Mouse (Mus musculus): ENCODE results near the gene Gpr161. TPM values are rescaled to one million over a fixed set of nuclear protein-coding genes. Genes with fewer than 3 reads are reported as not detected.
A peak's percentile ranks its signal among the peaks of the same experiment; 100 is the strongest.

Gene Gpr161
- polyA plus RNA-seq, 1 experiment from 2014 or later: 2.2 TPM

DNA sequence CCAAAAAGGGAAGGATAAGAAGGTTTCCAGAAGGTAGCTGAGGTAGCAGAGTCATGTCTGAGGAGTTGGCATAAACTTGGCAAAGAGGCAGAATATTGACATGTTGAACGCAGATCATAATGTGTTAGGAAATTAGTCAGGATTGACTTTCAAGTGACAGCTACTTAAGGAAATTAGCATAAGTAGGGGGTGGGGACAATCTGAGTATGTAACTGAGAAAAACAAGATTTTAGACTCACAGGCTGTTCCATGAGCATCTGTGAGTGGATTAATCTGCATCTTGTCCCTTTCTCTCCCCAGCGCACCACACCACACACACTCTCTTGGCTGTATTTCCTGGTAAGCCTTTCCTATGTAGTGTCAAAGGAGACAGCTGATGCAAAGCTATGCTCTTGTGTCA, 6.0 kb downstream of the Gpr161 start:
- Histone ChIP-seq H3K4me3 (ENCODE audit: low read depth, low read length) (no peak overlapping the region), H3K4me1 (replicated peaks; ENCODE audit: control insufficient read depth, insufficient read depth, low read length) (no peaks in the 10 kb centered on the region), H3K4me2 (ENCODE audit: low read depth, low read length, severe bottlenecking) (no peak overlapping the region), H3K9me3 (ENCODE audit: control insufficient read depth, low read length) (no peaks in the 10 kb centered on the region), H3K36me3 (ENCODE audit: control insufficient read depth, insufficient read depth, low read length) (no peaks in the 10 kb centered on the region), H3K9ac (ENCODE audit: low read length) (no peak overlapping the region), H3K27me3 (ENCODE audit: control insufficient read depth, insufficient read depth, low read length) (no peaks in the 10 kb centered on the region), H3K27ac (ENCODE audit: low read depth, low read length) (no peak overlapping the region)
- WGBS: 93% methylated on average over 2 of the region's 2 CpGs
- DNase-seq (ENCODE audit: low spot score) (no peak), ATAC-seq (replicated peaks; ENCODE audit: low FRiP score) (no peak)

DNA sequence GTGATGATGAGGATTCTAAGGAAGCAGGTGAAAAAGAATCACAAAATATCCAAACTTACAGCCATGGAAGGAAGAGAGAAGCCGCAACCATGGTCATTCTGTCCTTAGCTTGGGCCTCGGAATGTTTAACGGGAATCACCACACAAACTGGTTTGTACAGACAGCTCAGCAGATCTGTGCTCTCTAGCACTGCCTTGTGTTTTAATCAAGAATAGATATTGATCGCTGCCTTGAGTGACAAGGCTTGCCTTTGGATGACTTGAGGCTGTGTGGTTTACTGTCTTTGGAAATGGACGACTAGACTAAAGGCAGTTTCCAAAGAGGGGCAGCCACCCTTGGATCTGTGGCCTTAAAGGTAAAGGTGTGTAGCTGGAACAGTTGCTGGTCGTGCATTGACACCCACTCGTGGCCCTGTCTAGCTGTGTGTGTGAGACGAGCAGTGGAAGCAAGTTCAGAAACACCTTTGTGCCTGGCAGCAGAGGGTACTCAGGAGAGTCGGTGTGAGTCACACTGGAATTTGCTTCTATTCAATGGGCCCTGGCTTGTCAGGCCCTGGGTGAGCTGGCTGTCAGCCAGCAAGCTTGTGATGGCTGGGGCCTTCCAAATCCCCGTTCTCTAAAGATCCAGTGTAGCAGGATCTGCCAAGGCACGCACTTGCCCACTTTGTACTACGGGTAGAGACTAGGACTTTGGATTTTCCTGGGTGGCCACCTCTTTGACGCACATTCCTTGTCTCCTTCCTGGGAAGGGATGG, 7.0 kb downstream of the Gpr161 start:
- Histone ChIP-seq H3K9me3 (ENCODE audit: control insufficient read depth, low read length) (no peaks in the 10 kb centered on the region), H3K9ac (ENCODE audit: low read length) (no peak overlapping the region), H3K36me3 (ENCODE audit: control insufficient read depth, insufficient read depth, low read length) (no peaks in the 10 kb centered on the region), H3K27ac (ENCODE audit: low read depth, low read length) (no peak overlapping the region), H3K4me3 (ENCODE audit: low read depth, low read length) (no peak overlapping the region), H3K4me1 (replicated peaks; ENCODE audit: control insufficient read depth, insufficient read depth, low read length) (no peaks in the 10 kb centered on the region), H3K4me2 (ENCODE audit: low read depth, low read length, severe bottlenecking) (no peak overlapping the region), H3K27me3 (ENCODE audit: control insufficient read depth, insufficient read depth, low read length) (no peaks in the 10 kb centered on the region)
- ATAC-seq (replicated peaks; ENCODE audit: low FRiP score) (peak; percentile 65), DNase-seq (ENCODE audit: low spot score) (no peak)
- WGBS: 75% methylated on average over 13 of the region's 13 CpGs

DNA sequence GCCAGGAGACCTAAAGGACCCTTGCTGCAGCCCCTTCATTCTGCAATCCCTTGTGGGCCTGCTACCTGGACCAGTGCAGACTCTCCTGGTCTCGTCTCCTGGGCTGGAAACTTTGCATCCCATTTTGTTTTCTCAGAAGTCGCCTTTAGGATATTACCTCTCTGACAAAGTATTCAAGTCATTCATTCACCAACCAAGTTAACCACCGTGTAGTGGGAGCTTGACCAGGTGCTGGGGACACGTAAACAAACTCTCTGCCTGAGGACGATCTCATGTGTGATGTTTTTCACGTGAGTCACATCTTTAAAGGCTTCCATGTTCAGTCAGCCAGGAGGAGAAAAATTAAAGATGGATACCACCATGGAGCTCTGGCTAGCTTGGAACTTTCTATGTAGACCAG, 7.6 kb downstream of the Gpr161 start:
- Histone ChIP-seq H3K27me3 (ENCODE audit: control insufficient read depth, insufficient read depth, low read length) (no peaks in the 10 kb centered on the region), H3K4me1 (replicated peaks; ENCODE audit: control insufficient read depth, insufficient read depth, low read length) (no peaks in the 10 kb centered on the region), H3K9me3 (ENCODE audit: control insufficient read depth, low read length) (no peaks in the 10 kb centered on the region), H3K27ac (ENCODE audit: low read depth, low read length) (no peak overlapping the region), H3K4me2 (ENCODE audit: low read depth, low read length, severe bottlenecking) (no peak overlapping the region), H3K36me3 (ENCODE audit: control insufficient read depth, insufficient read depth, low read length) (no peaks in the 10 kb centered on the region), H3K4me3 (ENCODE audit: low read depth, low read length) (no peak overlapping the region), H3K9ac (ENCODE audit: low read length) (no peak overlapping the region)
- ATAC-seq (replicated peaks; ENCODE audit: low FRiP score) (no peak; the same call in 1 of the 2 replicates), DNase-seq (ENCODE audit: low spot score) (no peak)
- 86% methylated on average over 6 of the region's 6 CpGs for WGBS

DNA sequence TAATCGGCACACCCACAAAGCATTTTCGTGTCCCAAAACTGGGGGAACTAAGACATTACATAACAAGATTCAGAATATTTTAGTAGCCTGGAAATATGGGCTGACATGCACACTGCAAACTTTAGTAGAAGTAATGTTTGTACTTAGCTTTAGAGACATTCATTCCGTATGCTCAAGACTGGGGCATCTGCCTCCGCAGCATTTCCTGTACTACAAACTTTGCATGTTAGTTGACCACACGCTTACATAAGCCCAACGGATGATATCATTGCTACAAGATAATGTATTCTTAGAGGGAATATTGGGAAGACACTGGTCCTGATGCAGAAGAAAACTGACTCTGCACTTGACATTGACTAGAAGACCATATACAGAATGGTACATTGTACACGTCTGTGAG, 8.8 kb downstream of the Gpr161 start:
- no peaks in the 10 kb centered on the region for H3K27me3 ChIP-seq (ENCODE audit: control insufficient read depth, insufficient read depth, low read length)
- no peak overlapping the region for H3K27ac ChIP-seq (ENCODE audit: low read depth, low read length)
- WGBS: 93% methylated on average over 7 of the region's 7 CpGs
- ATAC-seq (replicated peaks; ENCODE audit: low FRiP score): no peak
- no peak overlapping the region for H3K9ac ChIP-seq (ENCODE audit: low read length)
- H3K4me2 ChIP-seq (ENCODE audit: low read depth, low read length, severe bottlenecking): no peak overlapping the region
- H3K9me3 ChIP-seq (ENCODE audit: control insufficient read depth, low read length): no peaks in the 10 kb centered on the region
- DNase-seq (ENCODE audit: low spot score): no peak
- no peak overlapping the region for H3K4me3 ChIP-seq (ENCODE audit: low read depth, low read length)
- no peaks in the 10 kb centered on the region for H3K4me1 ChIP-seq (replicated peaks; ENCODE audit: control insufficient read depth, insufficient read depth, low read length)
- no peaks in the 10 kb centered on the region for H3K36me3 ChIP-seq (ENCODE audit: control insufficient read depth, insufficient read depth, low read length)

DNA sequence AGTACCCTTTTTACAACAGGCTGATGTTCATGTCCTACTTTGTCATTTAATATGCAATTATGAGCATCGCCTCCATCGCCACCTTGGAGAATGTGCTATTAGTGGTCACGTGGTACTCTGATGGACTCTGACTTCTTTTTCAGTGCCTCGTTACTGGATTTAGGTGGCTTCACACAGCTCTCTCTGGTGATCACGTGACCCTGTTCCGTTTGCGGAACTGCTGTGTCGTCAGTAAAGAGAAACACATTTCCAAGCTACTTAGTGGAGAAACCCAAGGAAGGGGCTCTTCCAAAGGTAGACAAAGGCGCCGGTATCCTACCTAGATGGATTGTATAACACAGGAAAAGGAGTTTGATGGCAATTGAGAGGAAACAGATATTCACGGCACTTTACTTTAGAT, 12.6 kb downstream of the Gpr161 start:
- no peak overlapping the region for H3K9ac ChIP-seq (ENCODE audit: low read length)
- DNase-seq (ENCODE audit: low spot score): no peak
- H3K36me3 ChIP-seq (ENCODE audit: control insufficient read depth, insufficient read depth, low read length): peaks cover 4% of the 10 kb centered on the region; the same call in 1 of the 2 replicates
- no peaks in the 10 kb centered on the region for H3K9me3 ChIP-seq (ENCODE audit: control insufficient read depth, low read length)
- no peak overlapping the region for H3K4me2 ChIP-seq (ENCODE audit: low read depth, low read length, severe bottlenecking)
- WGBS: 77% methylated on average over 11 of the region's 11 CpGs
- no peaks in the 10 kb centered on the region for H3K4me1 ChIP-seq (replicated peaks; ENCODE audit: control insufficient read depth, insufficient read depth, low read length)
- no peaks in the 10 kb centered on the region for H3K27me3 ChIP-seq (ENCODE audit: control insufficient read depth, insufficient read depth, low read length)
- ATAC-seq (replicated peaks; ENCODE audit: low FRiP score): no peak
- H3K27ac ChIP-seq (ENCODE audit: low read depth, low read length): no peak overlapping the region
- H3K4me3 ChIP-seq (ENCODE audit: low read depth, low read length): no peak overlapping the region

DNA sequence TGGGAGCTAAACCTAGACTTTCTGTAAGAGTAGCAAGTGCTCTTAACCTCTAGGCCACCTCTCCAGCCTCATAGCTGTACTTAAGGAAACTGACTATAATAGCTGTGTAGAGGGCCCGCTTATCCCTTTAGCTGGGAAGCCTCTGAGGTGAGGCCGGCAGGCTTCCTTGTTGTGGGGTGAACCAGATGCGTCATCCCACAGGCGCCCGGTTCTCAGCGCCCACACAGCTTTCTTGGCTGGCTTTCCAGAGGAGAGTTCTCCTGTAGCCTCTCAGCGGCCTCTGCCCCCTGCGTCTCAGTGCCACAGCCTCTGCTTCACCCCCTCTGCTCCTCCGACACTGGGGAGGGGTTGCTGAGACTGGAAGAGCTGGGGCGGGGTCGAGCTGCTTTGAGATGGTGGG, 20.8 kb downstream of the Gpr161 start:
- Histone ChIP-seq H3K4me3 (ENCODE audit: low read depth, low read length) (no peak overlapping the region), H3K9me3 (ENCODE audit: control insufficient read depth, low read length) (no peaks in the 10 kb centered on the region), H3K4me1 (replicated peaks; ENCODE audit: control insufficient read depth, insufficient read depth, low read length) (no peaks in the 10 kb centered on the region), H3K9ac (ENCODE audit: low read length) (no peak overlapping the region), H3K27ac (ENCODE audit: low read depth, low read length) (no peak overlapping the region), H3K27me3 (ENCODE audit: control insufficient read depth, insufficient read depth, low read length) (no peaks in the 10 kb centered on the region), H3K36me3 (ENCODE audit: control insufficient read depth, insufficient read depth, low read length) (no peaks in the 10 kb centered on the region; the same call in 1 of the 2 replicates), H3K4me2 (ENCODE audit: low read depth, low read length, severe bottlenecking) (no peak overlapping the region)
- DNase-seq (ENCODE audit: low spot score) (no peak), ATAC-seq (replicated peaks; ENCODE audit: low FRiP score) (no peak)
- 43% methylated on average over 11 of the region's 11 CpGs for WGBS

DNA sequence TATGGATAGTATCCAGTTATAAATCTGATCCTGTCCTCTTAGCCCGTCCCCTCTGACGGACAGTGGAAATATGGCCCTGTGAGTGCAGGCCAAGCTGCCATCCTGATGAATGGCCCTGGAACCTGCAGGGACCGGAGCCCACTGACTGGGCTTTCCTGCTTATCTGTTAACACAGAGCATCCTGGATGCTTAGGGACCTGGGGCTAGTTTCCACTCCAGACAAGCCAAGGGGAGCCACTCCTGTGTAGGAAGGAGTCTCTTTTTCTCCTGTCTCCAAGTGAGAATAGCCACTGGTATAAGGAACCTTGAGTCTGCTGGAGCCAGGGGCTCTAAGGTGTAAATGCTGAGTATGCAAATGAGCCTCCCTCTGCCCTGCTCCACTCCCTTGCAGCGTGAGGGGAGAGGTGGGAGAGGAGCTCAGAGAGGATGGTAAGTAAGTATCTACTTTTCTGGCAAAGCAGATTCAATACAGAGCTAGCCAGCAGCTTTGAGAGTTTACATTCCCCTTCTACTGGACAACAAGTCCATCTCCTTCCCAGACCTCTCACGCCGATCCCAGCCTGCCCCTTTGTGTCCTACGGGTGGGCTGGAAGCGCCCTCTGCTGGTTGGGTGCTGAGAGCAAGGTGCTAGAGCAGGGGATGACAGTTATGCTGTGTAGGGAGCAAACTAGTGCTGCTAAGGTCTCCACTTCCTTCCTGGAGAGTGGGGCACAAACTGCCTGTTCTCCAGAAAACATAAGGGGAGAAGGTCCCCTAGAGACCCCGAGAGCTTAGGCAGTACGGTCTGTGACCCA, 24.7 kb downstream of the Gpr161 start:
- no peaks in the 10 kb centered on the region for H3K4me1 ChIP-seq (replicated peaks; ENCODE audit: control insufficient read depth, insufficient read depth, low read length)
- 44% methylated on average over 10 of the region's 10 CpGs for WGBS
- H3K27me3 ChIP-seq (ENCODE audit: control insufficient read depth, insufficient read depth, low read length): no peaks in the 10 kb centered on the region
- no peak overlapping the region for H3K9ac ChIP-seq (ENCODE audit: low read length)
- H3K4me3 ChIP-seq (ENCODE audit: low read depth, low read length): no peak overlapping the region
- no peak overlapping the region for H3K27ac ChIP-seq (ENCODE audit: low read depth, low read length)
- no peaks in the 10 kb centered on the region; the same call in 1 of the 2 replicates for H3K36me3 ChIP-seq (ENCODE audit: control insufficient read depth, insufficient read depth, low read length)
- H3K9me3 ChIP-seq (ENCODE audit: control insufficient read depth, low read length): no peaks in the 10 kb centered on the region
- DNase-seq (ENCODE audit: low spot score) (peak; percentile 84), ATAC-seq (replicated peaks; ENCODE audit: low FRiP score) (peak; percentile 77)
- H3K4me2 ChIP-seq (ENCODE audit: low read depth, low read length, severe bottlenecking): no peak overlapping the region

DNA sequence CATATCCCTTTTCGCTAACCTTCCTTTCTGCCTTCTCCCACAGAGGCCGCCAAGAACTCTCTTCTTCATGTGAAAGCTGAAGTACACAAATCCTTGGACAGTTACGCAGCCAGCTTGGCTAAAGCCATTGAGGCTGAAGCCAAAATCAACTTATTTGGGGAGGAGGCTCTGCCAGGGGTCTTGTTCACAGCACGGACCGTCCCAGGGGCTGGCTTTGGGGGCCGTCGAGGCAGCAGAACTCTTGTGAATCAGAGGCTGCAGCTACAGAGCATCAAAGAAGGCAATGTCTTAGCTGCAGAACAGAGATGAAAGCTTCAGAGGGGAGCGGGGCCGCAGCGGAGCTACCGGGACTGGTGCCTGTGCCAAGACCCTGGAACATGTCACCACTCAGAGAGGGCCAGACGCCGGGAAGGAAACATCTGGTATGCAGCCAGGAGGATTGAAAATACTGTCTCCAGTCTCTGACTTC, 25.8 kb downstream of the Gpr161 start:
- Histone ChIP-seq H3K9me3 (ENCODE audit: control insufficient read depth, low read length) (no peaks in the 10 kb centered on the region), H3K4me3 (ENCODE audit: low read depth, low read length) (no peak overlapping the region), H3K36me3 (ENCODE audit: control insufficient read depth, insufficient read depth, low read length) (no peaks in the 10 kb centered on the region; the same call in 1 of the 2 replicates), H3K27me3 (ENCODE audit: control insufficient read depth, insufficient read depth, low read length) (no peaks in the 10 kb centered on the region), H3K27ac (ENCODE audit: low read depth, low read length) (no peak overlapping the region), H3K4me2 (ENCODE audit: low read depth, low read length, severe bottlenecking) (no peak overlapping the region), H3K9ac (ENCODE audit: low read length) (no peak overlapping the region), H3K4me1 (replicated peaks; ENCODE audit: control insufficient read depth, insufficient read depth, low read length) (no peaks in the 10 kb centered on the region)
- ATAC-seq (replicated peaks; ENCODE audit: low FRiP score) (no peak), DNase-seq (ENCODE audit: low spot score) (no peak)
- 95% methylated on average over 13 of the region's 13 CpGs for WGBS

Measured in forebrain, embryonic 11.5 days (tissue).